Mouse (Mus musculus): ENCODE measurements around the gene Znhit6. TPM values are rescaled to one million over a fixed set of nuclear protein-coding genes. Genes with fewer than 3 reads are reported as not detected.

Znhit6 gene
- total and polyA plus RNA-seq, 2 experiments = 1.6 to 4.9 TPM

DNA sequence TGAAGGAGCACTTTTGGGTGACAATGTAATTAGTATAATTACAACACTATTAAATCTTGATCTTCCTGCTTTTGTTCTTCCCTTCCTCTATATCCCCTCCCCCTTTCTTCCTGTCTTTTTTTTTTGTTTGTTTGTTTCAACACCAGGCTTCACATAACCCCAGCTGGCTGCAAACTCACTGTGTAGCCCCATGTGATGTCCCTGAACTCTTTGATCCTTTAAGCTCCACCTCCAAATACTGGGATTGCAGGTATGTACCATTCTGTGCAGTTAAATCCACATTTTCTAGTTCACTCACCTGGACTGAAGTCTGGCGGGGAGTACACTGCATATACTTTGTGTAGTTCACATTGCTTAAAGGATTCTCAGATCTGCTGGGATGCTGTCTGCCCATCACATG lies 50.1 kb downstream of the Znhit6 start:
- H3K4me3 ChIP-seq (ENCODE audit: insufficient read depth, low read depth, low read length) = no peak overlapping the region
- H3K4me1 ChIP-seq (ENCODE audit: control insufficient read depth, insufficient read depth, low read length) = peaks cover 8% of the 10 kb centered on the region
- TF ChIP-seq CTCF (IDR thresholded peaks at IDR 0.05; ENCODE audit: low read depth, low read length) (no peak), POLR2A (IDR thresholded peaks at IDR 0.05; ENCODE audit: extremely low read depth, insufficient read depth, low read length) (no peak)
- no peaks in the 10 kb centered on the region for H3K27me3 ChIP-seq (ENCODE audit: control insufficient read depth, insufficient read depth, low read length)
- WGBS = 24% methylated on average over 1 of the region's 1 CpGs
- H3K79me2 ChIP-seq (ENCODE audit: control insufficient read depth, insufficient read depth, low read length) = no peaks in the 10 kb centered on the region
- peak; percentile 98 for DNase-seq (ENCODE audit: extremely low read depth, low read depth, low spot score)
- no peaks in the 10 kb centered on the region for H3K36me3 ChIP-seq (ENCODE audit: control insufficient read depth, insufficient read depth, low read length)
- H3K27ac ChIP-seq (replicated peaks; ENCODE audit: insufficient read depth, low read depth, low read length) = peak overlapping the region; percentile 76
- H3K9ac ChIP-seq (ENCODE audit: low read depth, low read length) = no peak overlapping the region

- DNase-seq (ENCODE audit: extremely low read depth, low read depth, low spot score) = no peak
- no peak overlapping the region for H3K9ac ChIP-seq (ENCODE audit: low read depth, low read length)
- no peak overlapping the region for H3K4me3 ChIP-seq (ENCODE audit: insufficient read depth, low read depth, low read length)
- H3K79me2 ChIP-seq (ENCODE audit: control insufficient read depth, insufficient read depth, low read length) = no peaks in the 10 kb centered on the region
- H3K36me3 ChIP-seq (ENCODE audit: control insufficient read depth, insufficient read depth, low read length) = no peaks in the 10 kb centered on the region
- WGBS = 97% methylated on average over 3 of the region's 3 CpGs
- H3K4me1 ChIP-seq (ENCODE audit: control insufficient read depth, insufficient read depth, low read length) = peaks cover 7% of the 10 kb centered on the region
- TF ChIP-seq POLR2A (IDR thresholded peaks at IDR 0.05; ENCODE audit: extremely low read depth, insufficient read depth, low read length) (no peak), CTCF (IDR thresholded peaks at IDR 0.05; ENCODE audit: low read depth, low read length) (peak; percentile 83)
- H3K27ac ChIP-seq (replicated peaks; ENCODE audit: insufficient read depth, low read depth, low read length) = no peak overlapping the region
- H3K27me3 ChIP-seq (ENCODE audit: control insufficient read depth, insufficient read depth, low read length) = no peaks in the 10 kb centered on the region
These were observed 51.8 kb downstream of the Znhit6 start for GRCm38 (mm10) chr3:145627830-145628229.

- 73% methylated on average over 5 of the region's 5 CpGs for WGBS
- H3K4me3 ChIP-seq (ENCODE audit: insufficient read depth, low read depth, low read length) = no peak overlapping the region
These were observed 52.6 kb downstream of the Znhit6 start for GRCm38 (mm10) chr3:145628643-145629042.

GRCm38 (mm10) chr3:145632888-145633287 lies 56.9 kb downstream of the Znhit6 start:
- no peak overlapping the region for H3K4me3 ChIP-seq (ENCODE audit: insufficient read depth, low read depth, low read length)
- no peaks in the 10 kb centered on the region for H3K27me3 ChIP-seq (ENCODE audit: control insufficient read depth, insufficient read depth, low read length)
- no peaks in the 10 kb centered on the region for H3K36me3 ChIP-seq (ENCODE audit: control insufficient read depth, insufficient read depth, low read length)
- no peak for DNase-seq (ENCODE audit: extremely low read depth, low read depth, low spot score)
- H3K27ac ChIP-seq (replicated peaks; ENCODE audit: insufficient read depth, low read depth, low read length) = no peak overlapping the region
- H3K79me2 ChIP-seq (ENCODE audit: control insufficient read depth, insufficient read depth, low read length) = no peaks in the 10 kb centered on the region
- 71% methylated on average over 6 of the region's 6 CpGs for WGBS
- H3K9ac ChIP-seq (ENCODE audit: low read depth, low read length) = no peak overlapping the region
- TF ChIP-seq CTCF (IDR thresholded peaks at IDR 0.05; ENCODE audit: low read depth, low read length) (no peak), POLR2A (IDR thresholded peaks at IDR 0.05; ENCODE audit: extremely low read depth, insufficient read depth, low read length) (no peak)
- H3K4me1 ChIP-seq (ENCODE audit: control insufficient read depth, insufficient read depth, low read length) = peaks cover 8% of the 10 kb centered on the region

More at GRCm38 (mm10) chr3:145628643-145629042, 52.6 kb downstream of the Znhit6 start:
- Histone ChIP-seq H3K27me3 (ENCODE audit: control insufficient read depth, insufficient read depth, low read length) (no peaks in the 10 kb centered on the region), H3K79me2 (ENCODE audit: control insufficient read depth, insufficient read depth, low read length) (no peaks in the 10 kb centered on the region), H3K4me1 (ENCODE audit: control insufficient read depth, insufficient read depth, low read length) (peaks cover 7% of the 10 kb centered on the region), H3K9ac (ENCODE audit: low read depth, low read length) (no peak overlapping the region), H3K27ac (replicated peaks; ENCODE audit: insufficient read depth, low read depth, low read length) (no peak overlapping the region), H3K36me3 (ENCODE audit: control insufficient read depth, insufficient read depth, low read length) (no peaks in the 10 kb centered on the region)
- no peak for DNase-seq (ENCODE audit: extremely low read depth, low read depth, low spot score)
- TF ChIP-seq POLR2A (IDR thresholded peaks at IDR 0.05; ENCODE audit: extremely low read depth, insufficient read depth, low read length) (no peak), CTCF (IDR thresholded peaks at IDR 0.05; ENCODE audit: low read depth, low read length) (no peak)

GRCm38 (mm10) chr3:145634002-145634710 lies 58.2 kb downstream of the Znhit6 start:
- Histone ChIP-seq H3K4me1 (ENCODE audit: control insufficient read depth, insufficient read depth, low read length) (peaks cover 8% of the 10 kb centered on the region), H3K4me3 (ENCODE audit: insufficient read depth, low read depth, low read length) (peak overlapping the region; percentile 9; the same call in 1 of the 2 replicates), H3K79me2 (ENCODE audit: control insufficient read depth, insufficient read depth, low read length) (no peaks in the 10 kb centered on the region), H3K27me3 (ENCODE audit: control insufficient read depth, insufficient read depth, low read length) (no peaks in the 10 kb centered on the region), H3K27ac (replicated peaks; ENCODE audit: insufficient read depth, low read depth, low read length) (peak overlapping the region; percentile 22), H3K9ac (ENCODE audit: low read depth, low read length) (0 out of 2 replicates have a peak overlapping the region, but pooled peaks have one; percentile 2), H3K36me3 (ENCODE audit: control insufficient read depth, insufficient read depth, low read length) (no peaks in the 10 kb centered on the region)
- 23% methylated on average over 14 of the region's 14 CpGs for WGBS
- TF ChIP-seq POLR2A (IDR thresholded peaks at IDR 0.05; ENCODE audit: extremely low read depth, insufficient read depth, low read length) (no peak), CTCF (IDR thresholded peaks at IDR 0.05; ENCODE audit: low read depth, low read length) (peak; percentile 14; the same call in 1 of the 2 replicates)
- DNase-seq (ENCODE audit: extremely low read depth, low read depth, low spot score) = peak; percentile 93

DNA sequence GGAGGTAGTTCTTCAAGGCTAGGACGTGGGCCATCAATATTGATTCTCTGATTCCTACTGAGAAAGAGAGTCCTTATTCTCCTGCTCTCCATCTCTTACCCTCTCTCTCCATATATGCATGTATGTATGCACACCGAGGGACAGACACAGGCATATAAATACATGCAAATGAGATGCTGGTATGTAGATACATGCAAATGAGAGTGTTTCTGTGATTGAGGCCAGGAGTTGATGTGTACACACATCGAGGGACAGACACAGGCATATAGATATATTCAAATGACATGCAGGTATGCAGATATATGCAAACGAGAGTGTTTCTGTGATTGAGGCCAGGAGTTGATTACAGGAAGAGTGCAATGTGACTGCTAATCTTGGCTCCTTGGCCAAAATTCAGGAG lies 64.2 kb downstream of the Znhit6 start:
- TF ChIP-seq POLR2A (IDR thresholded peaks at IDR 0.05; ENCODE audit: extremely low read depth, insufficient read depth, low read length) = no peak
- WGBS = 87% methylated on average over 4 of the region's 4 CpGs
- Histone ChIP-seq H3K4me3 (ENCODE audit: insufficient read depth, low read depth, low read length) (no peak overlapping the region), H3K9ac (ENCODE audit: low read depth, low read length) (no peak overlapping the region), H3K79me2 (ENCODE audit: control insufficient read depth, insufficient read depth, low read length) (no peaks in the 10 kb centered on the region), H3K36me3 (ENCODE audit: control insufficient read depth, insufficient read depth, low read length) (no peaks in the 10 kb centered on the region), H3K27me3 (ENCODE audit: control insufficient read depth, insufficient read depth, low read length) (no peaks in the 10 kb centered on the region), H3K4me1 (ENCODE audit: control insufficient read depth, insufficient read depth, low read length) (no peaks in the 10 kb centered on the region), H3K27ac (replicated peaks; ENCODE audit: insufficient read depth, low read depth, low read length) (no peak overlapping the region)
- no peak for DNase-seq (ENCODE audit: extremely low read depth, low read depth, low spot score)
